Mouse (Mus musculus) ES-Bruce4 (cell line): ENCODE data around the gene Art3.

Source experiments
- CTCF ChIP-seq: IDR thresholded peaks from one replicate; pipeline ENCODE4 v1.8.1; 2011; ENCODE audit warnings: low read depth, low read length
- EP300 ChIP-seq: IDR thresholded peaks from 2 replicates; pipeline ENCODE4 v1.6.1; 2011; ENCODE audit warnings: low read depth, low read length; ENCODE audit not compliant: insufficient read depth
- POLR2A ChIP-seq: IDR thresholded peaks from one replicate; pipeline ENCODE4 v1.8.1; 2011; ENCODE audit warnings: low read length; ENCODE audit not compliant: insufficient read depth

DNA sequence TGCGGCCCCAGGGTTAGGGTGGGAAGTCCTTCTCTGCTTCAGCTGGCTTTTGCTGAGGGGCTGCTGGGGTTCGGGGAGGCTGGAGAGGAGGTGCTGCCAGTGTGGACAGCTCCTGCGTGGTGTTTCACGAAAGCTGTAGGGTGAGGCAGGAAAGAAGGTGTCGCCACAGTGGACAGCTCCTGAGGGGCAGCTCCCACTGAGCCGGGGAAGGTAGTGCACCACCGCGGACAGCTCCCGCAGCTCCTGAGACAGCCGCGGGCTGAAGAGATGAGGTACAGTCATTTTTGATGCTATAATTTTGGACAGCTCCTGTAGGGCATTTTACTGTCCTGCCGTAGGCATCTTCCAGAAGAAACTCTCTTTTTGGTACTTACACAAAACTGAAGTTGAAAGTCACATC is 26.4 kb downstream of the Art3 start:
- no peak for TF ChIP-seq CTCF
- TF ChIP-seq POLR2A: no peak
- 0 out of 2 replicates have a peak, but pooled peaks have one; percentile 24 for TF ChIP-seq EP300
